Mouse (Mus musculus) embryonic facial prominence, embryonic 11.5 days (tissue): ENCODE data around the gene 1810009J06Rik. TPM values are rescaled to one million over a fixed set of nuclear protein-coding genes. Genes with fewer than 3 reads are reported as not detected.
"Not testable (repeated sequence)": the region's sequence is repeated elsewhere in the genome, so short reads cannot be mapped to it uniquely, and the experiment has no call there.

Experiments used
- ATAC-seq: fragments of 200-750 bp; cut with Nextera tagmentation; replicated peaks from 2 replicates; pipeline ENCODE4 v1.8.0; 2017; ENCODE audit warnings: low read depth; ENCODE audit not compliant: insufficient number of reproducible peaks, low FRiP score, low TSS enrichment
- DNase-seq: peaks from one replicate; pipeline ENCODE4 v3.0.0-alpha.2; 2015; ENCODE audit warnings: low spot score
- H3K27ac ChIP-seq: fragments of 300-500 bp; sonication (generic); replicated peaks from 2 replicates; pipeline ENCODE4 v1.5.1; 2014; ENCODE audit warnings: mild to moderate bottlenecking, low read depth, low read length, control low read depth
- H3K27me3 ChIP-seq: fragments of 300-500 bp; sonication (generic); 2 replicates; pipeline ENCODE4 v1.6.1; 2014; ENCODE audit warnings: mild to moderate bottlenecking, low read length, moderate library complexity, mixed read lengths; ENCODE audit not compliant: control insufficient read depth, insufficient read depth
- H3K36me3 ChIP-seq: fragments of 300-500 bp; sonication (generic); replicated peaks from 2 replicates; pipeline ENCODE4 v1.6.1; 2014; ENCODE audit warnings: low read depth, mild to moderate bottlenecking, low read length, moderate library complexity, mixed read lengths; ENCODE audit not compliant: control insufficient read depth, insufficient read depth
- H3K4me1 ChIP-seq: fragments of 300-500 bp; sonication (generic); 2 replicates; pipeline ENCODE4 v1.6.1; 2014; ENCODE audit warnings: low read length, mixed read lengths; ENCODE audit not compliant: control insufficient read depth, insufficient read depth
- H3K4me2 ChIP-seq: fragments of 300-500 bp; sonication (generic); 2 replicates; pipeline ENCODE4 v1.6.1; 2014; ENCODE audit warnings: low read depth, mild to moderate bottlenecking, control low read depth, low read length, moderate library complexity
- H3K4me3 ChIP-seq: fragments of 300-500 bp; sonication (generic); 2 replicates; pipeline ENCODE4 v1.5.1; 2014; ENCODE audit warnings: low read depth, low read length, control low read depth
- H3K9ac ChIP-seq: fragments of 300-500 bp; sonication (generic); replicated peaks from 2 replicates; pipeline ENCODE4 v1.6.1; 2014; ENCODE audit warnings: mild to moderate bottlenecking, control low read depth, low read length
- H3K9me3 ChIP-seq: fragments of 300-500 bp; sonication (generic); replicated peaks from 2 replicates; pipeline ENCODE4 v1.6.1; 2016; ENCODE audit warnings: mild to moderate bottlenecking, low read length, inconsistent platforms, mixed read lengths; ENCODE audit not compliant: control insufficient read depth
- WGBS: fragments of 180-500 bp; shearing (Covaris S2); extraction: QIAGEN DNeasy Blood & Tissue Kit; methylation state at CpG from one replicate; pipeline ENCODE4 v1.1.7; 2014; 5-methylcytosine and 5-hydroxymethylcytosine counted together
- polyA plus RNA-seq: library from polyadenylated mRNA; unstranded; fragments of >200 nt; fragmentation: Nextera tagmentation; extraction: Ambion mirVana; gene quantifications from 2 replicates; pipeline ENCODE4 v1.2.1, GENCODE M21; 2014

Gene 1810009J06Rik
- polyA plus RNA-seq: not detected in 2 replicates

- H3K4me2 ChIP-seq, H3K4me3 ChIP-seq, ATAC-seq, H3K27me3 ChIP-seq, DNase-seq, H3K27ac ChIP-seq, H3K36me3 ChIP-seq, H3K9me3 ChIP-seq, H3K4me1 ChIP-seq, H3K9ac ChIP-seq: not testable (repeated sequence)
- 88% methylated on average over 2 of the region's 2 CpGs for WGBS
These were observed at the start of gene 1810009J06Rik for GRCm38 (mm10) chr6:40964454-40964853. Gene 1810009J06Rik, plus strand, starts transcription at chr6:40964754.

- Histone ChIP-seq H3K4me1 (no peaks in the 10 kb centered on the region), H3K4me3 (no peak overlapping the region), H3K36me3 (no peaks in the 10 kb centered on the region), H3K27me3 (no peaks in the 10 kb centered on the region), H3K27ac (no peak overlapping the region), H3K9me3 (no peaks in the 10 kb centered on the region), H3K4me2 (no peak overlapping the region), H3K9ac (no peak overlapping the region)
- WGBS: 78% methylated on average over 4 of the region's 4 CpGs
- no peak for ATAC-seq
- DNase-seq: no peak
These were observed 44.6 kb upstream of the 1810009J06Rik start for GRCm38 (mm10) chr6:40919954-40920353.

- DNase-seq: no peak
- no peak within 1 kb of the TSS for H3K27ac ChIP-seq
- H3K9me3 ChIP-seq: no peaks in the 10 kb centered on the region
- ATAC-seq: no peak
- no peak within 1 kb of the TSS for H3K4me2 ChIP-seq
- H3K27me3 ChIP-seq: no peaks in the 10 kb centered on the region
- no peak within 1 kb of the TSS for H3K4me3 ChIP-seq
- no peaks in the 10 kb centered on the region for H3K4me1 ChIP-seq
- H3K9ac ChIP-seq: no peak within 1 kb of the TSS
- H3K36me3 ChIP-seq: no peaks in the 10 kb centered on the region
- 95% methylated on average over 10 of the region's 10 CpGs for WGBS
These were observed 24.1 kb upstream of the 1810009J06Rik start, which contains the start of gene 1700074P13Rik for GRCm38 (mm10) chr6:40940457-40940856. Gene 1700074P13Rik, minus strand, starts transcription at chr6:40940557.

GRCm38 (mm10) chr6:40951770-40952169 lies 12.8 kb upstream of the 1810009J06Rik start, which contains the start of gene Gm4744:
Gene Gm4744, minus strand, starts transcription at chr6:40951870.
- Histone ChIP-seq H3K9ac (no peak within 1 kb of the TSS), H3K4me1 (no peaks in the 10 kb centered on the region), H3K36me3 (no peaks in the 10 kb centered on the region), H3K27ac (no peak within 1 kb of the TSS), H3K4me3 (no peak within 1 kb of the TSS), H3K27me3 (no peaks in the 10 kb centered on the region), H3K4me2 (no peak within 1 kb of the TSS), H3K9me3 (no peaks in the 10 kb centered on the region)
- DNase-seq (no peak), ATAC-seq (no peak)

- no peaks in the 10 kb centered on the region for H3K36me3 ChIP-seq
- no peaks in the 10 kb centered on the region for H3K27me3 ChIP-seq
- H3K9me3 ChIP-seq: no peaks in the 10 kb centered on the region
- no peaks in the 10 kb centered on the region for H3K4me1 ChIP-seq
- no peak for DNase-seq
- no peak overlapping the region for H3K27ac ChIP-seq
- 60% methylated on average over 2 of the region's 2 CpGs for WGBS
- ATAC-seq: no peak
- H3K4me2 ChIP-seq: no peak overlapping the region
- H3K4me3 ChIP-seq: no peak overlapping the region
- H3K9ac ChIP-seq: no peak overlapping the region
These were observed 10.8 kb upstream of the 1810009J06Rik start for GRCm38 (mm10) chr6:40953716-40954115.

- not testable (repeated sequence) for ATAC-seq, H3K4me3 ChIP-seq, H3K4me1 ChIP-seq, H3K36me3 ChIP-seq, H3K9me3 ChIP-seq, H3K4me2 ChIP-seq, DNase-seq, H3K27me3 ChIP-seq, H3K27ac ChIP-seq, H3K9ac ChIP-seq
These were observed 34.8 kb downstream of the 1810009J06Rik start, which contains the start of gene Gm2663 for GRCm38 (mm10) chr6:40999379-40999778. Gene Gm2663, minus strand, starts transcription at chr6:40999479.

GRCm38 (mm10) chr6:41015065-41015464 lies 50.5 kb downstream of the 1810009J06Rik start:
- Histone ChIP-seq H3K27me3 (no peaks in the 10 kb centered on the region), H3K9me3 (no peaks in the 10 kb centered on the region), H3K9ac (no peak overlapping the region), H3K36me3 (no peaks in the 10 kb centered on the region), H3K4me3 (no peak overlapping the region), H3K4me1 (no peaks in the 10 kb centered on the region), H3K4me2 (no peak overlapping the region), H3K27ac (no peak overlapping the region)
- 83% methylated on average over 4 of the region's 4 CpGs for WGBS
- DNase-seq: no peak
- ATAC-seq: no peak
